Mouse (Mus musculus): ENCODE results near the gene Jmjd8.

Gene Jmjd8

GRCm38 (mm10) chr17:25808789-25809605 lies 19.7 kb upstream of the Jmjd8 start, which contains the start of gene Fbxl16:
Gene Fbxl16, plus strand, starts transcription at chr17:25809085.
- in situ Hi-C loops (cut with MboI) = no loop called here

- in situ Hi-C loops (cut with MboI) = no loop called here
These were observed 18.9 kb upstream of the Jmjd8 start for GRCm38 (mm10) chr17:25809606-25810340.

GRCm38 (mm10) chr17:25810890-25811289 lies 17.8 kb upstream of the Jmjd8 start:
- in situ Hi-C loops (cut with MboI) = no loop called here

GRCm38 (mm10) chr17:25813471-25813870 lies 15.2 kb upstream of the Jmjd8 start:
- in situ Hi-C loops (cut with MboI) = no loop called here

GRCm38 (mm10) chr17:25817662-25818061 lies 11.0 kb upstream of the Jmjd8 start:
- in situ Hi-C loops (cut with MboI) = no loop called here

GRCm38 (mm10) chr17:25818851-25819780 lies 9.6 kb upstream of the Jmjd8 start:
- in situ Hi-C loops (cut with MboI) = no loop called here

- in situ Hi-C loops (cut with MboI) = no loop called here
These were observed 5.2 kb upstream of the Jmjd8 start, which contains the start of gene Wdr24 for GRCm38 (mm10) chr17:25823452-25823851. Gene Wdr24, plus strand, starts transcription at chr17:25823627.

- in situ Hi-C loops (cut with MboI) = no loop called here
These were observed 4.1 kb upstream of the Jmjd8 start for GRCm38 (mm10) chr17:25824362-25825142.

GRCm38 (mm10) chr17:25825311-25825710 lies 3.4 kb upstream of the Jmjd8 start:
- in situ Hi-C loops (cut with MboI) = no loop called here

GRCm38 (mm10) chr17:25825984-25826570 lies 2.6 kb upstream of the Jmjd8 start:
- in situ Hi-C loops (cut with MboI) = no loop called here

- in situ Hi-C loops (cut with MboI) = no loop called here
These were observed 1.7 kb upstream of the Jmjd8 start for GRCm38 (mm10) chr17:25827011-25827410.

- in situ Hi-C loops (cut with MboI) = no loop called here
These were observed 983 bp upstream of the Jmjd8 start for GRCm38 (mm10) chr17:25827546-25828222.

GRCm38 (mm10) chr17:25828223-25828594 lies 458 bp upstream of the Jmjd8 start:
- in situ Hi-C loops (cut with MboI) = no loop called here

GRCm38 (mm10) chr17:25829558-25830017 lies 921 bp downstream of the Jmjd8 start:
- in situ Hi-C loops (cut with MboI) = no loop called here

- in situ Hi-C loops (cut with MboI) = no loop called here
These were observed 1.6 kb downstream of the Jmjd8 start for GRCm38 (mm10) chr17:25830200-25830753.

- in situ Hi-C loops (cut with MboI) = no loop called here
These were observed 2.3 kb downstream of the Jmjd8 start for GRCm38 (mm10) chr17:25830806-25831431.

GRCm38 (mm10) chr17:25831451-25832281 lies 3.0 kb downstream of the Jmjd8 start:
- in situ Hi-C loops (cut with MboI) = no loop called here

Data from mature B cell (primary cell).